9 mouse cellular contexts compared by ENCODE assay signal in the genomic region with DNA sequence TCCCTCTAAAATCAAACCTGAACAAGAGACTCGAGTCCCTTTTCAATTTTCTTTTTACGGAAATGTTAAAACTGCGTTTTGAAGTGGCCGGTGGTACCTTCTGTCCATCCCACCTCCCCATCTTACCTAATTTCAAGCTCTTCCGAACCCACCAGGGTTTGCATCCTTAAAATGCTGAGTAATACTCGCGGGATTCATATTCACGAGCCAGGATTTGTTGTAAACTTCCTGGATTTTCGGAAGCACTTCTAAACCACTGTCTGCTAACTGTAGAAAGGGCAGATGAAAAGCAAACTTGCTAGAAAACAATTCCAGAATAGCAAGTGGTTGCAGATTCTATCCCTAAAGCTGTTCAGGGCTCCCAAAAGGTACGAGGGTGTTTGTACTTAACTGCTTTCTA. TPM values are rescaled to one million over a fixed set of nuclear protein-coding genes. Genes with fewer than 3 reads are reported as not detected.
A peak's percentile ranks its signal among the peaks of the same experiment; 100 is the strongest.
DNase-seq lines count a peak whose midpoint lies in the region; ATAC-seq and TF ChIP-seq lines count a peak whose summit lies in the region.
"Had no signal": no experiment of that assay in that cellular context is flagged by ENCODE, and none has a peak within 500 bp of the region (broad histone marks: within the 10 kb centered on the region; RNA-seq: fewer than 3 reads in every experiment).

TSS of gene Sall4 (minus strand) at position 362 of the 400 bp plus-strand sequence.

- H3K36me3 ChIP-seq in liver, embryonic 11.5 days (ENCODE audit: control insufficient read depth, insufficient read depth, low read length) = no peaks in the 10 kb centered on the region
- H3K36me3 ChIP-seq in forebrain, embryonic 12.5 days (replicated peaks) = no peaks in the 10 kb centered on the region
- no peaks in the 10 kb centered on the region for H3K36me3 ChIP-seq in limb, embryonic 12.5 days
- H3K36me3 ChIP-seq in small intestine, adult 2 months (ENCODE audit: control insufficient read depth, insufficient read depth, low read length) = no peaks in the 10 kb centered on the region

- H3K9ac ChIP-seq in liver, embryonic 11.5 days (ENCODE audit: low read depth, low read length) = peak within 1 kb of the TSS; percentile 46
- H3K9ac ChIP-seq in forebrain, embryonic 12.5 days = peak within 1 kb of the TSS; percentile 80
- peak within 1 kb of the TSS; percentile 65 for H3K9ac ChIP-seq in limb, embryonic 12.5 days (replicated peaks)

- peak within 1 kb of the TSS; percentile 60 for H3K4me3 ChIP-seq in liver, embryonic 11.5 days (ENCODE audit: low read depth, low read length)
- H3K4me3 ChIP-seq in forebrain, embryonic 12.5 days (replicated peaks) = peak within 1 kb of the TSS; percentile 60
- peak within 1 kb of the TSS; percentile 62 for H3K4me3 ChIP-seq in limb, embryonic 12.5 days (replicated peaks)
- H3K4me3 ChIP-seq in small intestine, adult 2 months (ENCODE audit: low read depth, low read length) = peak within 1 kb of the TSS; percentile 50

- no peak for ATAC-seq in liver, embryonic 11.5 days (replicated peaks; ENCODE audit: low FRiP score)
- no peak for ATAC-seq in forebrain, embryonic 12.5 days (ENCODE audit: low FRiP score)
- no peak for ATAC-seq in limb, embryonic 12.5 days (ENCODE audit: insufficient number of reproducible peaks, insufficient read depth, low FRiP score, low TSS enrichment, low read depth)

- peak within 1 kb of the TSS; percentile 82 for H3K27ac ChIP-seq in liver, embryonic 11.5 days (ENCODE audit: low read depth, low read length)
- peak within 1 kb of the TSS; percentile 79 for H3K27ac ChIP-seq in forebrain, embryonic 12.5 days
- no peak within 1 kb of the TSS for H3K27ac ChIP-seq in limb, embryonic 12.5 days
- H3K27ac ChIP-seq in small intestine, adult 2 months (ENCODE audit: insufficient read depth, low read depth, low read length) = no peak within 1 kb of the TSS

- WGBS in liver, embryonic 11.5 days = 6% methylated on average over 10 of the region's 10 CpGs
- WGBS in forebrain, embryonic 12.5 days = 9% methylated on average over 10 of the region's 10 CpGs
- 10% methylated on average over 10 of the region's 10 CpGs for WGBS in limb, embryonic 12.5 days
- WGBS in small intestine, adult 2 months = 13% methylated on average over 10 of the region's 10 CpGs

- H3K4me1 ChIP-seq in liver, embryonic 11.5 days (replicated peaks; ENCODE audit: control insufficient read depth, insufficient read depth, low read length) = peaks cover 8% of the 10 kb centered on the region
- peaks cover 45% of the 10 kb centered on the region for H3K4me1 ChIP-seq in forebrain, embryonic 12.5 days
- H3K4me1 ChIP-seq in limb, embryonic 12.5 days (replicated peaks) = peaks cover 29% of the 10 kb centered on the region
- peaks cover 2% of the 10 kb centered on the region; the same call in 1 of the 2 replicates for H3K4me1 ChIP-seq in small intestine, adult 2 months (ENCODE audit: control insufficient read depth, insufficient read depth, insufficient read length, low read length)

- H3K9me3 ChIP-seq in liver, embryonic 11.5 days (ENCODE audit: control insufficient read depth, low read length) = no peaks in the 10 kb centered on the region
- H3K9me3 ChIP-seq in forebrain, embryonic 12.5 days = no peaks in the 10 kb centered on the region
- H3K9me3 ChIP-seq in limb, embryonic 12.5 days = no peaks in the 10 kb centered on the region

- no peak for DNase-seq in liver, embryonic 11.5 days (ENCODE audit: low spot score)
- no peak for DNase-seq in liver
- DNase-seq in left cerebral cortex, adult 11 months (ENCODE audit: low spot score) = no peak
- no peak for DNase-seq in adrenal gland, adult 2 months
- DNase-seq in kidney, postnatal 36 days = no peak
- DNase-seq: kidney, postnatal 25 days had no signal

- H3K27me3 ChIP-seq in liver, embryonic 11.5 days (replicated peaks; ENCODE audit: control insufficient read depth, insufficient read depth, low read length) = peaks cover 63% of the 10 kb centered on the region
- H3K27me3 ChIP-seq in forebrain, embryonic 12.5 days = peaks cover 63% of the 10 kb centered on the region
- H3K27me3 ChIP-seq in limb, embryonic 12.5 days = peaks cover 48% of the 10 kb centered on the region
- H3K27me3 ChIP-seq in small intestine, adult 2 months (ENCODE audit: control insufficient read depth, insufficient read depth, low read length) = peaks cover 42% of the 10 kb centered on the region

- H3K4me2 ChIP-seq in liver, embryonic 11.5 days = peak within 1 kb of the TSS; percentile 78
- H3K4me2 ChIP-seq in forebrain, embryonic 12.5 days = peak within 1 kb of the TSS; percentile 91
- peak within 1 kb of the TSS; percentile 96 for H3K4me2 ChIP-seq in limb, embryonic 12.5 days

- no peak for TF ChIP-seq POLR2A in small intestine, adult 2 months (IDR thresholded peaks at IDR 0.05; ENCODE audit: low read depth, low read length)

- TF ChIP-seq CTCF in small intestine, adult 2 months (IDR thresholded peaks at IDR 0.05; ENCODE audit: extremely low read depth, insufficient read length, insufficient replicate concordance, low read depth, low read length) = no peak

RNA-seq across cellular contexts. Expression of gene Sall4, which starts in this region (rescaled TPM):
- polyA plus RNA-seq in liver, embryonic 11.5 days (2014; fragmentation: Nextera tagmentation; extraction: Ambion mirVana) = 14.2 and 17.2 TPM in 2 replicates
- polyA plus RNA-seq in forebrain, embryonic 12.5 days (2016; fragmentation: Nextera tagmentation; extraction: Ambion mirVana) = 4.6 and 6.9 TPM in 2 replicates
- 5.0 and 5.1 TPM in 2 replicates for polyA plus RNA-seq in limb, embryonic 12.5 days (2016; fragmentation: Nextera tagmentation; extraction: Ambion mirVana)
- polyA plus RNA-seq in small intestine, adult 2 months (2012; rRNA removed) = 0.08 and 0.13 TPM in 2 replicates
- not detected for total RNA-seq in adrenal gland, adult 2 months (2021)
- polyA plus RNA-seq in adrenal gland, adult 2 months (2012; rRNA removed) = 0.03 TPM in 1 of 2 replicates, not detected in the other

Comparison
In these comparisons a context has a peak if more than half of its experiments do, and no peak if none do; other contexts are left out.
1. H3K27ac ChIP-seq: peak in liver, embryonic 11.5 days (single experiment) and forebrain, embryonic 12.5 days (single experiment); none in limb, embryonic 12.5 days (single experiment) and small intestine, adult 2 months (single experiment).
2. Peak in every context shown above with its lines, with median percentiles within 50 percentile points of each other: H3K4me2 ChIP-seq, H3K4me3 ChIP-seq and H3K9ac ChIP-seq.